Mouse (Mus musculus): ENCODE results near the gene Pde4d.

The Pde4d gene

DNA sequence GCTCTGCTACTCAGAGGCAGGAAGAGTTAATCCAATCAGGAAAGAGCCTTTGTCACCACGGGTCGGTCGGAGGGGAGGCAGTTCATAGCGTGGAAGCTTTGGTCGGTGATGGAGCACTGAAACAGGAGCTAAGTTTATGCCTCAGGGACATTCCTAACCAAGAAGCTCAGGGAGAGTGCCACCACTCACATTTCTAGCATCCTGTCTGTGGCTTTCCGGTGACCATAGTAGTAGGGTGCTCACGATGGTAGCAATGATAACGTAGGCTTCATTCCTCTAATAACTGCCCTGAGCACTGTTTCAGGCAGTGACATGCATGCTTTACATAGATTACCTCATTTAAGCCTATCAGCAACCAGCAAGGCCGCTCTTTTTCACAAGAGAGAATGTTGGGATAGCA is 755.8 kb downstream of the Pde4d start:
- DNase-seq, result peak in 1 of 2 experiments; percentile 2

DNA sequence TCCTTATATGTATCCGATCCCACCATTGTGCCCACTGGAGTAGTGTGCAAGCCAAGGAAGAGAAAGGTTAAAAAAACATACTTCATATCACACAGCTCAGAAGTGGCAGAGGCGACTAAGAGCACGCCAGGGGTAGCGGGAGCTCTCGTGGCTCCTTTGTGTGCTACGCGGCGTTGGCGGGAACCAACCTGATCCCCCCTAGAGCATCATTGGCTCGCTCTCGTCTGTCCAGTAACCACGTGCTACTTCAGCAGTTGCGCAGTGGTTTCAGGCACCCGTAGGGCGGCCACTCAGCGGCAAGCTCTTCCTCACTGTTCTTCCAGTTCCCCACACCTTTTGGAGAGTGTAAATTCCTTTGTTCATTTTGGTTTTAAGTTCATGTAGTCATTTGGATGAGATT is 758.9 kb downstream of the Pde4d start:
- peak in 1 of 2 experiments; percentile 1 for DNase-seq

DNA sequence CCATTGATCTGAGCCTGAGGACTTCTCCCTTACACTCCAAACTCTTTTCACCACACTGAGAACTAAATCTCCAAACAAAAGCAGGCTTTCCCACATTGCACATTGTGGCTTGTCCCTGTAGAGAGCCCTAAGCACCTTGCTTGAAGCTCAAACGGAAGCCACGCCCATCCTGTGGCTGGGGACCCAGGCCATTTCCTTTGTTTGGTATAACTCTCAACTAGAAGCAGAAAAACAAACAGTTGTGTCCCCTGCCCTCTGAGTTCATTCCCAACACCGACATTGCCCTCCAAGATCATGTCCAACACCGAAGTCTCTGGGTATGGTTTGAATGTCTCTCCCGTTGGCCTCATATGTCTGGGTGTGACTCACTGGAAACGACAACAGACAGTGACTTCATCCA is 759.7 kb downstream of the Pde4d start:
- peak in 1 of 2 experiments; percentile 5 for DNase-seq

DNA sequence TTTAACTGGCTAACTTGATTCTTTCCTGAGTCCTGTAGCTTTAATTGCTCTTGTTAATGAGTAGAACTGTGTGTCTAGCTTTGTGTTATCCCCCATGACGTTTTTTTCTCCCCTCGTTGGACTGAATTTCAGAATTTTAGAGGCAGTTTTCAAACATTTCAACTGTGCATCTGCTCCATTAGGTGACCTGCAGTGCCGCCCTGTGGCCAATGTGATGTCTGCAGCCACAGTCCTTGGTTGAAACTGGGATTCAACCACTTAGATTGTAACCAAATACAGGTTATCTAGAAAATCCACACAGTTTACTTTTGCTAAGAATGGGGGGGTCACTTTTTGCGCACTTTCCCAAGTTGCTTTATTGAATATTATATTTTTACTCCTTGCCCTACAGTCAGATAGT is 760.7 kb downstream of the Pde4d start:
- DNase-seq, result peak; percentile 89 to 96

DNA sequence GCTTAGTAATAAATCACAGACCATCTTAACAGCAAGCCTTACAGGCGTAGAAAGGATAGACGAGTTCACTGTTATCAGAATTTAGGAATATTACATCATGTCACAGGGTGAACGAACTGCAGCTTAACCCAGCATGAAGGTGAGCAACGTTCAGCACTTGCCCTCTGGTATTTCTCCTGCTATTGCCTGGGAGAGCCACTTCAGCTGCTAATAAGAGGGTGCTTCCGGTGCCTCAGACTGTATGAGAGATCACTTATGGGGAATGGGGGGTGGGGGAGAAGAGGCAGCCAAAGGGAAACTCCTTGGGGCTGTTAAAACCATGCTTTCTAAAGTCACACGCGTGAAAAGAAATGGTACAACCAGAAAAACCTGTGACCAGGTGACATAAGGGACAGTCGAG is 761.7 kb downstream of the Pde4d start:
- DNase-seq, result no peak

DNA sequence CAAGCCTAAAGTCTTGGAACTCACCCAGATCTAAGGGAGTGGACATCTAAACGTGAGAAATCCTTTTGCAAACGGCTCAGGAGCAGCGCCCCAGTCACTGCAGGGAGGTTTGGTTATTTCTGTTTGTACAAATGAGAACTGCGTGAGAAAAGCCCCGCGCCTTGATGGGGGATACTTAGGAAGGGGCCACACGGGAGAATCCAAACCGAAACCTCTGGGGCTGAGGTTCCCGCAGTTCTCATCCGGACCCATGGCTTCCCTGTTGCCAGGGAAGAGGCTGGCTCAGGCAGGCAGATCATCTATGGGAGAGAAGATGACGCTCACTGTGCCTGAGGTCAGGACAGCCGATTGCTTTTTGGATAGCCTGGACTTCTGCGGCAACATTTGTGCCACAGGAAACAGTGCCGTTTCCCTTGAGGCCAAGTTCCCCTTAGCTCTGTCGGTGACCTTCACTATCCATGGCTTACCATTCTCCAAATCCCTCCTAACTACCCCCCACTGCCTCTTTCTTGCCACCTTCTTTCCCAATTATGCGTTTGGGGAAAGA is 762.3 kb downstream of the Pde4d start:
- peak in 1 of 2 experiments; percentile 34 for DNase-seq

DNA sequence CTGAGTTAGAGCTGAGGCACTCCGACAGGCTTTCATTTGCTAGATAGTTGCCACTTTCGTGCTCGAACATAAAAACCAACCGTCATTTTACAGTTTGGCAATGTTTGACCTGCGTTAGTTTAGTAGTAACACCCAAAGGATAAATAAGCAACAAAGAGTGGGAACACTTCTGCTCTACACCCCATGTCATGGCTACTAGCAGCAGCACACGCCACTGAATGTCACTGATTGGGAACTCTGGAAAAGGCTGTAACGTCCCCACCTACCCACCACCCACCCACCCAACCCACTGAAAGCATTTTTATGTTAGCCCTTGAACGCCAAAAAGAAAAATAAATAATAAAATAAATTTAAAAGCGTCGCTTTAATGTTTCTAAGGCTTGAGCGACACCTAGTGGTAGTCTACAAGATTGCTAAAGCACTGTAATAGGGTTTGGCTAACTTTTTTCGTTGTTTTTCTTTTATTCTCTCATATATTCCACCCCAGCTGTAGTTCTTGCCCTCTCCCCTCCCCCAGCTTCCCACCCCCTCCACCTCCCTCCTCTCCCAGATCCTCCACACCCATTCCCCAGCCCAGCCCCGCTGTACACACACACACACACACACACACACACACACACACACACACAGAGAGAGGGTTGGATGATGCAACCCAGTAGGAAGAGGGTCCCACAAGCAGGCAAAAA is 763.2 kb downstream of the Pde4d start:
- peak in 1 of 2 experiments; percentile 43 for DNase-seq

DNA sequence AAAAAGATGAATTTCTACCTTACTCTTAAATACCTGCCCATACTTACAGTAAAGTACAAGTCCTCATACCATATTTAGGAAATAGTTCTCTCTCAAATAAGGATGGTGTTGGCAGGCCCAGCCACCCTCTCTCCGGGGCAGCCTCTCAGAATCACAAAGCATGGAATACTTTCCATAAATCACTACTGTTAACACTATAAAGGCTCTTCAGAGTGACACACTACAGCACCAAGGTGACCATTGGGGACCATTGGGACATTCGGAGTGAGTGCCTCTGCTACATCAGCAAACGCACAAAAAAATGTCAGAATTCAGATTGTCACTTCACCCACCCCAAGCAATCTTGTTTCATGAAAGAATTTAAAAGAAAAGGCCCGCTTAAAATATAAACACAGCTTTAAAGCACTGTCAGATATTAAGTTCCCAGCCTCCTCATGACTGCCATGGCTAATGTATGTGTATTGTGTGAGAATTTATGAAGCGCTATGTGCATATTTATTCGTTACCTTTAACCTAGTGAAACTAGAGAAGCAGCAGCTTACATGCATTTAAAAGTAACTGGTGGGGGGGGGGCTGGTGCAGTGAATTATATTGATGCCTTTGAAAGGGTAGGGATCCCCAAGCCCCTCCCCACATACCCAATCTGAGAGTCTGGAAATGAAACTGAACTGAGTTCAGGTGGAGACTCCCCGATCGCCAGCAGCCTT is 769.4 kb downstream of the Pde4d start:
- DNase-seq, result no peak

DNA sequence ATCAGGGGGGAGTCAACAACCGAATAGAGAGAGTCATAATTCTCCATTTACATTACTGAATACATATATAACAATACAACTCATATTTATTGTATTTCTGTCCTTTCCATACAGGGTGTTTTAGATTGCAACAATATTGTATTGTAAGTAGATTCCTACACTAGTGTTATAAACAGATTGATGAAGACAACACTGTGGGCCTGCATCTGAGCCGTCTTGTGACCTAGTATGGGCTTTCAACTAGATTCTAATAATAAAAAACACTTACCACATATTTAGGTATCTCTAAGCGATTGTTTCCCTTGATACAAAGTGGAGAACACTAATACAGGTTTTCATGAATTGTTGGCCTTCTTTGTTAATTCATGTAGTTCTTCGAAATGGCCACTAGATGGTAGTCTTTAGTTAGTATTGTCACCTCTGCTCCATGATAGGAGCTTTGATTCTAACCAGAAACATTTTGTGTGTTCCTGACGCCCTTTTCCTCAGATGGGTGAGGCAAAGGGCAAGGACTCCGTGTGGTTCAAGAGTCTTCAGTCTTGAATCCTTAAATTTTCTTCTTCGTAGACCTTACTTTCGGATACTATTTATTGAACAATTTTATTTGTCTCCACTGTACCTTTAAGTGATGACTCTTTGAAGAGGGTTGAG is 779.3 kb downstream of the Pde4d start:
- peak in 1 of 2 experiments; percentile 46 for DNase-seq

DNA sequence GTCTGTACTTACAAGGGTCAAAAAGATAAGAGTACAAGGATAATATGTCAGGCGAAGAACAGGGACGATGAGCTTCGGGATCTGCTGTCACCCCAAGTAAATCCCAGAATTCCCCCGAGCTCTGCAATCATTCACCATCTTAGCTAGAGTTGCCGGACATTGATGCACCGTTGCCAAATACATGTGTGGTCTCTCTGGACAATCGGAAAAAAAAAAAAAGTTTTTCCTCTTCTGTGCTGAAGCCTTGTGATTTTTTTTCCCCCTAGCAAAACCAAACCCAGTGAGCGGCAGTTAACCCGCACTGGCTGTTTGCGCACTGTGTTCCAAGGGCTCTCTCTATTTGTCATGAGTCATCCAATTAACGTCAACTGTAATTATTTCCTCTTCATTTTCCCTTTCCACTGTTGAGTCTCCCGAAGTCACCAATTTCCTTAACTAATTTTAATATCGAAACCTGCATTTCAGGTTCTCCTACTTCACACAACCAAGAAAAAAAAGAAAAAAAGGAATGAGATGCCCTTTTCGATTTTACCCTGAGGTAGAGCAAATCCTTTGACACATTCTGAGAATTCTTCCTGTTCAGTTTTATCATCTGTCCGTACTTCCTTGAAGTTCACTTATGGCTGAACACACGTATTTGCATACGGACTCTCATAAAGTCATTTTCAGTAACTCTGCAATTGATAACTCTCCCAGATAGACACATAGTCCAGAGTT is 780.0 kb downstream of the Pde4d start:
- DNase-seq, result no peak

DNA sequence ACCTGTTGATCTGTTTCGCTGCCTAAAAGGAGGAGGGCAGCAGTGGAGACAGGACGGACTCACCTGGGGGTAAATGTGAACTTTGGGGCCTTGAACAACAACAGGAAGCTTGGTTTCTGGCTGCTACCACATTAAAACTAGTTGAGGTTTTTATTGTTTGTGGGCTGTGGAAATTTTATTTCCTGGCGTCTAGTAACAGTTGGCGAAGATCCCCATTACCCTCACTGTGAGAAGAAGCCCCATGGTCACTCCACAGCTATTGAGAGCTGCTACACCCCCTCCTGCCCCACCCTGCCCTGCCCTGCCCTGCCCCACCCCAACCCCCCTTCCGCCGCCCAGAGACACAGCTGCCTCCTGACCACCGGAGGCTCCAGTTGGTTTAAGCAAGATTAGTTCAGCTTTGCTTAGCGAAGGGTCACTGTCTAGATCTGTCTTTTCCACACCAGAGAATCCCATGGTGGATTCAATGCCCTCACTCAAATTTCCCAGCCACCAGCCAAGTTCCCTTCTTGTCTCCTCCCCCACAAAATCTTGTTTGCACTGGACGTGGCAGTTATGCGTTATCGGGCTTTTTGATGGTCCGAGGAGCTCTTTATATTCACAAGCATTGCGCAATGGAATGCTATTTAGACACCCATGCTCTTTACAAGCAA is 780.7 kb downstream of the Pde4d start:
- no peak for DNase-seq

DNA sequence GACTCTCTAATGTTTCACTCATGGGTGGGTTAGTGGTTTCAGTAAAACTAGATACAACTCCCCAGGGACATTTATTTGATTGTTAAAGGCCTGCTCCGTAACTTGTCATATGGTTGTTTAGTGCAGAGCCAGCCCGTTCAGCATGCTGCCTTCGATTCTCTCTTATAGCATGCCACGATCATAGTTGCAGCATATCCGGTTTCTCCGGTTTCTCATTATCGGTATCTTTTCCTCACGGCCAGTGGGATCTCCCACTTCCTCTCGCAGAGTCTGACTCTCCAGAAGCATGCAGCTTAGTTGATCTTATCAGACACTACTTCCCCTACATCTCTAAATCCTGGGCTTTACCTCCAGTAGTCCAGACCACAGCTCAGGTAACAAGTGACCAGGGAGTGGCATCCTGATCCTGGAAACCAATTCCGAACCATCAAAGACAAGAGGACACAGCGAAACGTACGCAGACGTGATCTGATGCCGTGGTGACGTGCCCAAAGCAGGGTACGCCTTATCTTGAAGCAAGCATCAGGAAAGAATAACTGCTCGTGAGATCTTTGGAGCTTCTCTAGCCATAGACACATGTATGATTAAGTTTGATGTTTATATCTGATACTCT is 782.2 kb downstream of the Pde4d start:
- no peak for DNase-seq

DNA sequence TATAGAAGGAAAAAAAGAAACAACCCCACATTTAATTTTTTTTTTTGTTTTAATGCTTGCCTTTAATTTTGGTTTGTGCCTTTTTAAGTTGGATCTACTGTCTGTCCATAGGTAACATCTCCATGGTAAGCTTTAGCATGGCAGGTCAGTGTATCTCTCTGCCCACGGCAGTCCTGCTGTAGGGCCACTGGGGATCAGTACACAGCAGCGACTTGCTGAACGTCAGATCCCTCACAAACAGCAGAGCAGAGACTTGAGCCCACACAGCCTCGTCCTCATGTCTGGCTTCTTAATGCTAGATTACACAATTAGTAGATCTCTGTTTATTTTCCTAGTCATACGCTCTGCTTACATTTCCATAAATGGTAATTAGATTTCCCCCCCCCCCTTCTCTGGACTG is 782.8 kb downstream of the Pde4d start:
- no peak for DNase-seq

DNA sequence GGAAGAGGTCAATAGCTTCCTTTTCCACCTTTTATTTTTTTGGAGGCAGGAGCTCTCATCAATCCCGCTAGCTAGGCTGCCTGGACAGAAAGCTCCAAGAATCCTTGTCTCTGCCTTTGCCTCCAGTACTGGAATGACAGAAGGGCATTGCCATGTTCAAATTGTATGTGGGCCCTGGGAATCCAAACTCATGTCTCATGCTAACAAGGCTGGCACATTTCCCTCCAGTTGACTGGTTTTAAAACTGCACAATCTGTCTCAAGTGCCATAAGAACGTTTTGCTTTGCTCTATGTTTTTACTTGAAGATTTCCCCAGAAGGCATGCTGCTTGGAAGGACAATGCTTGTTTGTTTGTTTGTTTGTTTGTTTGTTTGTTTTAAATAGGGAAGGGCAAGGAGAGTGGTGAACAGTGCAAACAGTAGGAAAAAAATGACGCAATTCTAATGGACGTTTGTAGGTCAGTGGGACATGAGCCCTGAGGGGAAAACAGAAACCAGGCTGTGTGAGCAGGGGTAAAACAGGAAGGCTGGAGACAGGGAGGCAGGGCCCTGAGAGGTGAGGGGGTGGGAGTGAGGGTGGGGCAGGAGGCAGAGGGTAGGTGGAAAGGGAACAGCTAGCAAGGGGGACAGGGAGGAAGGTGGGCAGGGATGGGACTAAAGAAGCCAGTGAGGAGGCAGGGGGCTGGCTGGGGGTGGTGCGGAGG is 784.3 kb downstream of the Pde4d start:
- no peak for DNase-seq

DNA sequence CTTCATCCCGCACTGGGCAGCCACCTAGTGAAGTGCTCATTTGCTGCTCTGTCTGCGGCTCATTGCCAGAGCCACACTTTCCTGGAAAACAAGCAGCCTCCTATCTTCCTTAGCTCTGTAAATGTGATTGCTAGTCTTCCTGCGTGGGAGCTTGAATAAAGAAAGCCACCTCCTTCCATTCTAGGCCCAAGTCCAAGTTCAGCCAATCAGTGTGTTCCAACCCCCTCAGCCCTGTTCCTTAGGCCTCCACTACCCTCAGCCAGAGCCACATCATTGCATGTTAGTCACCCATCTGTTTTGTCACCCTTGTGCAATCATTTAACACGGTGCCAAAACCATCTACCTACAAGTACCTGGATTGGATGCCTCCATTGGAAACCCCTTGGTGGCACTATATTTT is 786.3 kb downstream of the Pde4d start:
- DNase-seq, result no peak

DNA sequence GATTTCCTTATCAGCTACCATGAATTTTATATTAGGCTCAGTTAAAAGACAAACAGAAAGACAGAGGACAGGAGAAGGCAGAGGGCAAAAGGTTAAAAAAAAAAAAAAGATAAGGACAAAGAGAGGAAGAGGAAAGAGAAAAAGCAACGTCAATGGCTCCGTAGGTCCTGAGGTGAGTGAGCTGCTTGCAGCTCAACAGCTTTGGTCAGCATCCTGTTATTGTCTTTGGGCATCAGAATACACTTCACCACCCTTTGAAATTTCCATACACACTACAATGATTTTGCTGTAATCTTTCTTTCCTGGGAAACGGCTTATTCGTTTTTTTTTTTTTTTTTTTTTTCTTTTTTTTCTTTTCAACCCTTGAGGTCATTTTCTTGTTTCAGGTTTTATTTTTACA is 788.9 kb downstream of the Pde4d start:
- no peak for DNase-seq

DNA sequence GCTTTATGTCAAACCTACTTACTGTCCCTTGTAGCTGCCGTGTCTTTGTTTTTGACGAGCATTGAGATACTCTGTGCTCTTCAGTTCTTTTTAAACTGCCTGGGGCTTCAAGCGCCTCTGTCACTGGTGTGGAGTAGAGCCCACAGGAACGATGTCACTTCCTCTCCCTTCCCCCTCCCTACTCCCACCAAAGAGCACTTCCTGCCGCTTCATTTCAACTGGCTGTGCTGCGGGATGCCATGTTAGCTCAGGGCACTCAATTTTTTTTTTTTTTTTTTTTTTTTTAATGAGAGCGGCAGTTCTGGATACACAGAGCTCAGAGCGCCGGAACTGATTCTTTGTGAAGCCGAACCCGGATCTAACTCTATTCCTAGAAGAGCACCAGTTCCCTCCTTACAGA is 789.5 kb downstream of the Pde4d start:
- DNase-seq, result no peak

DNA sequence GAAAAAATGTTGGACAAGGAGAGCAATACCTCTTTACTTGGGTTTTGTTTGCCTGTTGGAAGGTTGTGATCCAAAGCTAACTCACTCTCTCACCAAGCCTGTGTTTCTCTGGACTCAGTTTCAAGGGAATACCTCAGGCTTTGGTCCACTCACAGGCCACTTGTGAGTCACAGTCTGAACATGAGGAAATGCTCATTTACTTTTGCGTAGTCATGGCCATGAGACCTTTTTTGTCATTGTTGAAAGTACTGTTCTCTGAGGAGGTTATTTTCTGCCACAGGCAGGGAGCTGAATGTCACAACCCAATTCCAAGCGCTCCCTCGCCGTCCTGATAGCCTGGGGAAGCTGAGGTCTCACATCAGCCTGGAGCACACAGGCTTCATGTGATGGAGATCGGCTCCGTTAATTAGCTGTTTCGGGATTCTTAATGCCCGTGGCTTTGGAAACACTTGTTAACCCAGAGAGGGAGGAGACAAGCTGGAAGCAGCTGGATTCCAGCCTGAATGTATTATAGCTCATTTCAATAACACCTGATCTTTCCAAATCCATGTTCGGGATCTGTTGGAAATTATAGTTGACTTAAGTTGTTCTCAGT is 792.8 kb downstream of the Pde4d start:
- DNase-seq, result no peak

DNA sequence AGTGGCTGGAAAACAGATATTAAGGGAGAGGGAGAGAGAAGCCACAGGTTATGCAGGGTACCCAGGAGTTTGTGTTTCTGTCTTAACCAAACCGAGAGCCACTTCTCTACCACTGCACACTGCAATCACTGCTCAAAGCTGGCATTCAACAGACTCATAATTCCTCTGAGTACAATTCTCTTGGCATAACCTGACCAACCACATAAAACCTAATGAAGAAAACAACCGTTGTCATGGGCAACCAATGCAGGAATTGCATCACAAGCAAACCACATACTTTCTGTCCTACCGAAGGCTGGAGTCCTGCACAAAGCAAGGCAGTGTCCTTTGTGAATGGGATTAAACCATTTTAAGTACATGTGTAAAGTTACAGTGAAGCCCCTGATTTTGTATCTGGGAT is 793.4 kb downstream of the Pde4d start:
- no peak for DNase-seq

DNA sequence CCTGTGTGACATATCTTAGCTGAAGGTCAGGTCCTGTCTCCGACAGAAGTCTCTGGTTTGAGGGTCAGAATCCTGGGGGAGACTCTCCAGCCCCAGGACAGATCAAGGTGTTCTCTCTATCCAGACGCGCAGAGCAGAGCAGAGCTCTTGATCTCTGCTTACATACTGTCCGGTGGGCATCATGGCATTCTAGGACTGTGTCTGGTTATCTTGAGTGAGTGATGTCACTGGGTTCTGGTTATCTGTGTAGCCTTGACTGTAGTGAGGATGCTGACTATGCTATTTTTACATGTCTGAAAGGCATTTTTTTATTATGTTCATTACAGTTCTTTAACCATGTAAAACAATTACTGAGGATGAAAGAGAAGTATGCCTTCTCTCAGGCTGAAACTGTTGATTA is 797.3 kb downstream of the Pde4d start:
- no peak for DNase-seq

DNA sequence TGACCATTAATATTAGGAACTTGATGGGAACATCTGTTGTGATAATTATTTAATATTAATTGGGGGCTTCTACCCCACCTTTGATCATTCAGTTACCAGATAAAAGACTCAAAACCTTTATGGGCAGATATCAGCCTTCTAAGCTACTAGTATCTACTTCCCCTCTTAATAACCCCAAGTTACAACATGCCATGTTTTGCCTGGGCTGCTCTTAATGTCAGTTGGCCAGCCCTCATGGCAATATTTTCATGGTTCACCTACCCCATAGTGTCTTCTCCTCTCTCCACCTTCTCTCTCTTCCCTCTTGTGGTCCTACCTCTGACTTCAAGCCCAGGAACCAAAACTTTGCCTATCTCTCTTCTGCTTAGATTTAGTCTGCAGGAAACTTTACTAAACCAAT is 799.6 kb downstream of the Pde4d start:
- no peak for DNase-seq

Data from cerebellum, postnatal 36 days (tissue).